Mouse (Mus musculus): ENCODE data around the gene Rab2b. TPM values are rescaled to one million over a fixed set of nuclear protein-coding genes. Genes with fewer than 3 reads are reported as not detected.

Gene Rab2b
- total RNA-seq, 1 experiment from 2014 or later, result 12.7 TPM

Other genes starting within 250 kb of the Rab2b start
- not detected in 2 replicates for gene Olfr221, start 237.1 kb downstream of the Rab2b start, total RNA-seq (2017)
- 549 and 665 TPM in 2 replicates for gene Hnrnpc, start 175.5 kb downstream of the Rab2b start, total RNA-seq (2017)
- 18.8 and 48.5 TPM in 2 replicates for gene Rpgrip1, start 168.8 kb downstream of the Rab2b start, total RNA-seq (2017)
- 191 and 251 TPM in 2 replicates for gene Supt16, start 82.1 kb downstream of the Rab2b start, total RNA-seq (2017)
- gene Chd8, start 21.8 kb downstream of the Rab2b start, total RNA-seq (2017), result 78.1 and 88.8 TPM in 2 replicates
- 55.6 and 59.0 TPM in 2 replicates for gene Tox4, start 399 bp downstream of the Rab2b start, total RNA-seq (2017)
- 60.1 and 97.6 TPM in 2 replicates for gene Mettl3, start 25.6 kb upstream of the Rab2b start, total RNA-seq (2017)
- 3.4 and 6.2 TPM in 2 replicates for gene Sall2, start 49.2 kb upstream of the Rab2b start, total RNA-seq (2017)
- not detected in 2 replicates for gene Olfr1513, start 76.9 kb upstream of the Rab2b start, total RNA-seq (2017)
- not detected in 2 replicates for gene Olfr1512, start 99.6 kb upstream of the Rab2b start, total RNA-seq (2017)
- gene Olfr1511, start 117.8 kb upstream of the Rab2b start, total RNA-seq (2017), result not detected in 2 replicates
- not detected in 2 replicates for gene Olfr1510, start 134.8 kb upstream of the Rab2b start, total RNA-seq (2017)
- not detected in 2 replicates for gene Olfr1509, start 163.4 kb upstream of the Rab2b start, total RNA-seq (2017)
- gene Olfr1508, start 187.9 kb upstream of the Rab2b start, total RNA-seq (2017), result not detected in 2 replicates
- not detected in 2 replicates for gene Olfr1507, start 216.2 kb upstream of the Rab2b start, total RNA-seq (2017)